Mouse (Mus musculus): ENCODE measurements around the gene Ddr2. TPM values are rescaled to one million over a fixed set of nuclear protein-coding genes. Genes with fewer than 3 reads are reported as not detected.
"Not testable (repeated sequence)": the region's sequence is repeated elsewhere in the genome, so short reads cannot be mapped to it uniquely, and the experiment has no call there.

The Ddr2 gene
- polyA plus RNA-seq, 1 experiment from 2014 or later = 8.8 TPM

- Histone ChIP-seq H3K9ac (no peak overlapping the region), H3K27ac (no peak overlapping the region), H3K9me3 (ENCODE audit: control insufficient read depth, low read length) (no peaks in the 10 kb centered on the region), H3K4me2 (replicated peaks) (no peak overlapping the region), H3K4me1 (replicated peaks; ENCODE audit: control insufficient read depth, insufficient read depth, low read length) (no peaks in the 10 kb centered on the region), H3K27me3 (ENCODE audit: control insufficient read depth, insufficient read depth, low read length) (no peaks in the 10 kb centered on the region), H3K4me3 (replicated peaks; ENCODE audit: low read length) (no peak overlapping the region), H3K36me3 (replicated peaks; ENCODE audit: control insufficient read depth, insufficient read depth) (no peaks in the 10 kb centered on the region)
- WGBS = 93% methylated on average over 4 of the region's 4 CpGs
- no peak for ATAC-seq (ENCODE audit: low FRiP score)
- DNase-seq (ENCODE audit: low spot score) = no peak
These were observed 75.6 kb downstream of the Ddr2 start for GRCm38 (mm10) chr1:170034961-170035360.

GRCm38 (mm10) chr1:170031656-170032055, 78.9 kb downstream of the Ddr2 start:
- ATAC-seq (ENCODE audit: low FRiP score) (no peak), DNase-seq (ENCODE audit: low spot score) (no peak)
- Histone ChIP-seq H3K27me3 (ENCODE audit: control insufficient read depth, insufficient read depth, low read length) (no peaks in the 10 kb centered on the region), H3K4me1 (replicated peaks; ENCODE audit: control insufficient read depth, insufficient read depth, low read length) (no peaks in the 10 kb centered on the region), H3K4me2 (replicated peaks) (no peak overlapping the region), H3K36me3 (replicated peaks; ENCODE audit: control insufficient read depth, insufficient read depth) (no peaks in the 10 kb centered on the region), H3K4me3 (replicated peaks; ENCODE audit: low read length) (no peak overlapping the region), H3K27ac (no peak overlapping the region), H3K9ac (no peak overlapping the region), H3K9me3 (ENCODE audit: control insufficient read depth, low read length) (no peaks in the 10 kb centered on the region)
- 86% methylated on average over 3 of the region's 3 CpGs for WGBS

- WGBS = 92% methylated on average over 3 of the region's 3 CpGs
- no peak overlapping the region for H3K4me2 ChIP-seq (replicated peaks)
- H3K9ac ChIP-seq = no peak overlapping the region
- H3K27me3 ChIP-seq (ENCODE audit: control insufficient read depth, insufficient read depth, low read length) = no peaks in the 10 kb centered on the region
- peaks cover 13% of the 10 kb centered on the region for H3K9me3 ChIP-seq (ENCODE audit: control insufficient read depth, low read length)
- no peaks in the 10 kb centered on the region for H3K36me3 ChIP-seq (replicated peaks; ENCODE audit: control insufficient read depth, insufficient read depth)
- no peak overlapping the region for H3K4me3 ChIP-seq (replicated peaks; ENCODE audit: low read length)
- ATAC-seq (ENCODE audit: low FRiP score) (no peak), DNase-seq (ENCODE audit: low spot score) (no peak)
- no peak overlapping the region for H3K27ac ChIP-seq
- no peaks in the 10 kb centered on the region for H3K4me1 ChIP-seq (replicated peaks; ENCODE audit: control insufficient read depth, insufficient read depth, low read length)
These were observed 95.8 kb downstream of the Ddr2 start for GRCm38 (mm10) chr1:170014784-170015183.

GRCm38 (mm10) chr1:170010716-170011505, 99.7 kb downstream of the Ddr2 start:
- no peaks in the 10 kb centered on the region for H3K9me3 ChIP-seq (ENCODE audit: control insufficient read depth, low read length)
- no peaks in the 10 kb centered on the region for H3K4me1 ChIP-seq (replicated peaks; ENCODE audit: control insufficient read depth, insufficient read depth, low read length)
- H3K9ac ChIP-seq = no peak overlapping the region
- H3K36me3 ChIP-seq (replicated peaks; ENCODE audit: control insufficient read depth, insufficient read depth) = no peaks in the 10 kb centered on the region
- H3K27ac ChIP-seq = no peak overlapping the region
- whole genome bisulfite sequencing = 93% methylated on average over 15 of the region's 15 CpGs
- no peak for DNase-seq (ENCODE audit: low spot score)
- H3K4me3 ChIP-seq (replicated peaks; ENCODE audit: low read length) = no peak overlapping the region
- no peak overlapping the region for H3K4me2 ChIP-seq (replicated peaks)
- H3K27me3 ChIP-seq (ENCODE audit: control insufficient read depth, insufficient read depth, low read length) = no peaks in the 10 kb centered on the region
- ATAC-seq (ENCODE audit: low FRiP score) = no peak

- ATAC-seq (ENCODE audit: low FRiP score) = no peak
- H3K27me3 ChIP-seq (ENCODE audit: control insufficient read depth, insufficient read depth, low read length) = no peaks in the 10 kb centered on the region
- H3K4me2 ChIP-seq (replicated peaks) = no peak overlapping the region
- no peak overlapping the region for H3K27ac ChIP-seq
- DNase-seq (ENCODE audit: low spot score) = no peak
- H3K9ac ChIP-seq = no peak overlapping the region
- no peaks in the 10 kb centered on the region for H3K9me3 ChIP-seq (ENCODE audit: control insufficient read depth, low read length)
- no peaks in the 10 kb centered on the region for H3K4me1 ChIP-seq (replicated peaks; ENCODE audit: control insufficient read depth, insufficient read depth, low read length)
- no peaks in the 10 kb centered on the region for H3K36me3 ChIP-seq (replicated peaks; ENCODE audit: control insufficient read depth, insufficient read depth)
- whole genome bisulfite sequencing = 97% methylated on average over 1 of the region's 1 CpGs
- H3K4me3 ChIP-seq (replicated peaks; ENCODE audit: low read length) = no peak overlapping the region
These were observed 101.3 kb downstream of the Ddr2 start for GRCm38 (mm10) chr1:170009296-170009695.

- H3K4me2 ChIP-seq (replicated peaks) = no peak overlapping the region
- no peaks in the 10 kb centered on the region for H3K9me3 ChIP-seq (ENCODE audit: control insufficient read depth, low read length)
- no peak overlapping the region for H3K4me3 ChIP-seq (replicated peaks; ENCODE audit: low read length)
- H3K27ac ChIP-seq = no peak overlapping the region
- H3K36me3 ChIP-seq (replicated peaks; ENCODE audit: control insufficient read depth, insufficient read depth) = no peaks in the 10 kb centered on the region
- no peaks in the 10 kb centered on the region for H3K4me1 ChIP-seq (replicated peaks; ENCODE audit: control insufficient read depth, insufficient read depth, low read length)
- WGBS = 86% methylated on average over 13 of the region's 13 CpGs
- ATAC-seq (ENCODE audit: low FRiP score) = no peak
- DNase-seq (ENCODE audit: low spot score) = no peak
- H3K27me3 ChIP-seq (ENCODE audit: control insufficient read depth, insufficient read depth, low read length) = no peaks in the 10 kb centered on the region
- H3K9ac ChIP-seq = no peak overlapping the region
These were observed 101.9 kb downstream of the Ddr2 start for GRCm38 (mm10) chr1:170008432-170009220.

- 79% methylated on average over 5 of the region's 5 CpGs for WGBS
- Histone ChIP-seq H3K27ac (no peak overlapping the region), H3K4me3 (replicated peaks; ENCODE audit: low read length) (no peak overlapping the region), H3K4me2 (replicated peaks) (no peak overlapping the region), H3K9me3 (ENCODE audit: control insufficient read depth, low read length) (no peaks in the 10 kb centered on the region), H3K9ac (no peak overlapping the region), H3K36me3 (replicated peaks; ENCODE audit: control insufficient read depth, insufficient read depth) (no peaks in the 10 kb centered on the region), H3K27me3 (ENCODE audit: control insufficient read depth, insufficient read depth, low read length) (no peaks in the 10 kb centered on the region), H3K4me1 (replicated peaks; ENCODE audit: control insufficient read depth, insufficient read depth, low read length) (no peaks in the 10 kb centered on the region)
- ATAC-seq (ENCODE audit: low FRiP score) (no peak), DNase-seq (ENCODE audit: low spot score) (no peak)
These were observed 104.0 kb downstream of the Ddr2 start for GRCm38 (mm10) chr1:170006516-170006915.

GRCm38 (mm10) chr1:170005297-170005696, 105.3 kb downstream of the Ddr2 start:
- H3K4me3 ChIP-seq (replicated peaks; ENCODE audit: low read length) = no peak overlapping the region
- DNase-seq (ENCODE audit: low spot score) = no peak
- H3K4me1 ChIP-seq (replicated peaks; ENCODE audit: control insufficient read depth, insufficient read depth, low read length) = no peaks in the 10 kb centered on the region
- H3K9me3 ChIP-seq (ENCODE audit: control insufficient read depth, low read length) = no peaks in the 10 kb centered on the region
- H3K36me3 ChIP-seq (replicated peaks; ENCODE audit: control insufficient read depth, insufficient read depth) = no peaks in the 10 kb centered on the region
- WGBS = 81% methylated on average over 3 of the region's 3 CpGs
- H3K4me2 ChIP-seq (replicated peaks) = no peak overlapping the region
- no peak overlapping the region for H3K9ac ChIP-seq
- no peak for ATAC-seq (ENCODE audit: low FRiP score)
- no peaks in the 10 kb centered on the region for H3K27me3 ChIP-seq (ENCODE audit: control insufficient read depth, insufficient read depth, low read length)
- H3K27ac ChIP-seq = no peak overlapping the region

GRCm38 (mm10) chr1:169993901-169994300, 116.7 kb downstream of the Ddr2 start:
- not testable (repeated sequence) for ATAC-seq (ENCODE audit: low FRiP score); H3K27me3 ChIP-seq (ENCODE audit: control insufficient read depth, insufficient read depth, low read length); H3K27ac ChIP-seq; H3K36me3 ChIP-seq (replicated peaks; ENCODE audit: control insufficient read depth, insufficient read depth); H3K9me3 ChIP-seq (ENCODE audit: control insufficient read depth, low read length); H3K9ac ChIP-seq; DNase-seq (ENCODE audit: low spot score); H3K4me1 ChIP-seq (replicated peaks; ENCODE audit: control insufficient read depth, insufficient read depth, low read length); H3K4me3 ChIP-seq (replicated peaks; ENCODE audit: low read length); H3K4me2 ChIP-seq (replicated peaks)
- 96% methylated on average over 6 of the region's 6 CpGs for WGBS
